Mouse (Mus musculus): ENCODE results near the gene Slc27a4.

DNA sequence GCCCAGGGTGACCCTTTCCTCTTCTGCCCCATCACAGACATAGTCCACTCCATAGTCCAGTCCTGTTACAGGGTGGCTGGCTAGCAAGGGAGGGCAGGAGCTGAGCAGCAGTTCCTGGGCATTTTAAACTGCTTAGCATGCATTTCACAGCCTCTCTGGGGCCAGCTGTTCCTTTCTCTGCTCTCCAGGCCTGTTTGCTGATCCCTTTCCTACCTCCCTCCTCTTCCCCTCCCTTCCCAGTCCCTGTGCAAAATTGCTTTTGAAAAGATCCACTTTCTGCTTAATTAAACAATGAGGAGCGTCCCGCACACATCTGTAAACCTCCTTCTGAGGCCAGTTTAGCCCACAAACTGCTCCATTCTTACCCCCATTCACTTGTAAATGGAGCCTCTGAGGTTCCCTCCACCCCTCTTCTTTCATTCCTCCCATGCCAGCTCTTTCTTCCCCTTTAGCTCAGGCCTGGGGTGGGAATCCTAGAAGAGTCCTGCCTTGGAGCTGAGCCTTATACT is 33.0 kb downstream of the Slc27a4 start:
- TF ChIP-seq CTCF (IDR thresholded peaks at IDR 0.05; ENCODE audit: low read depth) (no peak), EP300 (IDR thresholded peaks at IDR 0.05; ENCODE audit: low read depth) (no peak)

Data from heart, postnatal 0 days (tissue).